Mouse (Mus musculus) C2C12 (cell line): ENCODE data around the gene Arfgap3. TPM values are rescaled to one million over a fixed set of nuclear protein-coding genes. Genes with fewer than 3 reads are reported as not detected.

ENCODE experiments used
- H3K27me3 ChIP-seq: one replicate; pipeline ENCODE4 v1.6.1; 2011; ENCODE audit not compliant: control insufficient read depth, insufficient read depth, insufficient read length
- H3K36me3 ChIP-seq: one replicate; pipeline ENCODE4 v1.6.1; 2011; ENCODE audit not compliant: control insufficient read depth, insufficient read depth
- H3K4me3 ChIP-seq: one replicate; pipeline ENCODE4 v1.5.1; 2011; ENCODE audit warnings: mild to moderate bottlenecking, control low read depth; ENCODE audit not compliant: poor library complexity, insufficient read depth, severe bottlenecking
- H3K79me2 ChIP-seq: one replicate; pipeline ENCODE4 v1.6.1; 2011; ENCODE audit not compliant: control insufficient read depth, insufficient read depth
- H3K79me3 ChIP-seq: one replicate; pipeline ENCODE4 v1.6.1; 2011; ENCODE audit warnings: low read depth, control low read depth
- H3ac ChIP-seq: one replicate; pipeline ENCODE3; 2011; ENCODE audit warnings: low read depth; ENCODE audit not compliant: control insufficient read depth, insufficient read length
- CEBPB ChIP-seq: IDR thresholded peaks from one replicate; pipeline ENCODE4 v1.6.1; 2011; ENCODE audit warnings: low read depth, mild to moderate bottlenecking, control low read depth, moderate library complexity
- CTCF ChIP-seq: IDR thresholded peaks from one replicate; pipeline ENCODE4 v1.5.1; 2011; ENCODE audit not compliant: control insufficient read depth, insufficient read depth, insufficient read length
- FOSL1 ChIP-seq: IDR thresholded peaks from one replicate; pipeline ENCODE4 v1.8.0; 2011; ENCODE audit warnings: mild to moderate bottlenecking, low read length; ENCODE audit not compliant: poor library complexity, insufficient read depth, severe bottlenecking
- MAX ChIP-seq: IDR thresholded peaks from one replicate; pipeline ENCODE4 v1.6.1; 2011; ENCODE audit warnings: mild to moderate bottlenecking, control low read depth
- MYOD1 ChIP-seq: IDR thresholded peaks from one replicate; pipeline ENCODE4 v1.6.1; 2011; ENCODE audit warnings: low read depth; ENCODE audit not compliant: control insufficient read depth, insufficient read length
- MYOG ChIP-seq: IDR thresholded peaks from one replicate; pipeline ENCODE4 v1.6.1; 2011; ENCODE audit not compliant: control insufficient read depth, insufficient read length; ENCODE audit errors: extremely low read depth
- USF1 ChIP-seq: IDR thresholded peaks from one replicate; pipeline ENCODE4 v1.6.1; 2011; ENCODE audit warnings: low read depth, mild to moderate bottlenecking, control low read depth, moderate library complexity
- polyA plus RNA-seq: library from polyadenylated mRNA; unstranded; fragments of >200 nt; fragmentation: generic; extraction: Trizol; gene quantifications from one replicate; pipeline ENCODE4 v1.2.1, GENCODE M21; 2012; ENCODE audit warnings: missing spikeins

The Arfgap3 gene
- polyA plus RNA-seq, 1 experiment, result 39.6 TPM

GRCm38 (mm10) chr15:83292261-83293056 is 57.6 kb downstream of the Arfgap3 start:
- TF ChIP-seq USF1, result no peak
- peak; percentile 22 for TF ChIP-seq CEBPB
- peak; percentile 91 for TF ChIP-seq MAX
- no peak for TF ChIP-seq MYOG
- no peak overlapping the region for H3K4me3 ChIP-seq
- no peaks in the 10 kb centered on the region for H3K36me3 ChIP-seq
- H3ac ChIP-seq, result peak overlapping the region; percentile 41
- no peaks in the 10 kb centered on the region for H3K79me2 ChIP-seq
- no peaks in the 10 kb centered on the region for H3K79me3 ChIP-seq
- no peaks in the 10 kb centered on the region for H3K27me3 ChIP-seq

DNA sequence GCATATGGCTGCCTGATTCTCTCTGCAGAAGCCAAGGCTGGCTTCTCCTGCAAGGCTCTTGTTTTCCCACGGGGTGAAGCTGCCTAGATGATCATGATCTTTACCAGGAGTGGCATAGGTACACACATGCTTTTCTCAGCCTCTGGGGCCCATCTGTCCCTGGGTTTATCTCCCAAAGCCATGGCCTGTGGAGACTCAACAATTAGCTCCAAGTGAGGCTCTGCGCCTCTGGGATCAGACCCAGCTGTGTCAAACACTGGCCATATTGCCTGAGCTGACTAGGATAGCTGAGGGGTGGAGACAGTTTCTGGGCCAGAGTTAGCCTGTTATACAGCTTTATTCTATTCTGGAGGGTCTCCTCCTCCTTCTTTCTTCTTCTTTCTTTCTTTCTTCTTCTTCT is 59.1 kb downstream of the Arfgap3 start:
- TF ChIP-seq FOSL1, result no peak
- TF ChIP-seq MAX, result no peak
- no peak for TF ChIP-seq MYOG
- no peak for TF ChIP-seq CEBPB
- no peak for TF ChIP-seq MYOD1
- no peak for TF ChIP-seq USF1
- TF ChIP-seq CTCF, result no peak
- no peaks in the 10 kb centered on the region for H3K36me3 ChIP-seq
- no peaks in the 10 kb centered on the region for H3K79me2 ChIP-seq
- H3K79me3 ChIP-seq, result no peaks in the 10 kb centered on the region
- no peak overlapping the region for H3ac ChIP-seq
- H3K27me3 ChIP-seq, result no peaks in the 10 kb centered on the region
- no peak overlapping the region for H3K4me3 ChIP-seq

- Histone ChIP-seq H3K4me3 (no peak overlapping the region), H3K79me2 (no peaks in the 10 kb centered on the region), H3K79me3 (no peaks in the 10 kb centered on the region), H3ac (no peak overlapping the region), H3K27me3 (no peaks in the 10 kb centered on the region), H3K36me3 (no peaks in the 10 kb centered on the region)
- TF ChIP-seq USF1 (no peak), CEBPB (no peak), CTCF (no peak), MYOD1 (no peak), MYOG (no peak), FOSL1 (no peak), MAX (no peak)
These were observed 65.2 kb downstream of the Arfgap3 start for GRCm38 (mm10) chr15:83284828-83285227.

DNA sequence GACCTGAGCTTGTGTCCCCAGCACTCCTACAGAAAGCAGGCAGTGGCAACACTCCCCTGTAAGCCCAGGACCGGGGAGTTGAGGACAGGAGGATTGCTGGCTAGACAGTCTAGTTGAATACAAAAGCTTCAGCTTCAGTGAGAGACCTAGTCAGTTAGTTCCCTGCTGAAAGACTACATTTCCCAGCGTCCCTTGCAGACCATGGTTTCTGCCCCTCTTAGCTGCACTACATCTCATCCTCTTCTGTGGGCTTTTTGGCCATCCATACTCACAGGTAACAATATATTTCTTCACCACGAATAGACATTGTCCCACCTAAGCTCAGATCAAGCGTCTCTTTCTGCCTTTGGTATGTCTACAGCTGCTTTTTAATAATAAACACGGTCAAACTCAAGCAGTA is 67.7 kb downstream of the Arfgap3 start:
- no peak overlapping the region for H3K4me3 ChIP-seq
- no peaks in the 10 kb centered on the region for H3K79me2 ChIP-seq
- TF ChIP-seq CEBPB (no peak), CTCF (no peak), USF1 (no peak), MAX (no peak), FOSL1 (no peak)
- no peaks in the 10 kb centered on the region for H3K27me3 ChIP-seq
- no peak overlapping the region for H3ac ChIP-seq
- no peaks in the 10 kb centered on the region for H3K79me3 ChIP-seq
- no peaks in the 10 kb centered on the region for H3K36me3 ChIP-seq

DNA sequence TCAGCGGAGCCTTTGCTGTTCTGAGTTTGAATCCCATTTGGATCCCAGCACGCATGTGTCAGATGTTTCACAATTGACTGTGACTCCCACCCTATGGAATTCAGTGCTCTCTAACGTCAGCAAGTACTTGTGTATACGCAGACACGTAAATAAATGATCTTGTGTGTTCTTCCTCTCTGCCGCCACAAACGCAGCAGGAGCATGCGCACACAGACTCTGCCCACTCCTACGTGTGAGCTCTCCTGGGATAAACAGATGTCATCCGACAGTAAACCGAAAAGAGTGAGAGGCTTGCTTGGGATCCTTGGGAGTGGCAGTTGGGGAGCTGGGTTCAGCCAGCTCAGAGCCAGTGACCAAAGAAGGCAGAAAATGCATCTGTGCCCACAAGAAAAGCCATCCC is 68.7 kb downstream of the Arfgap3 start:
- no peak overlapping the region for H3K4me3 ChIP-seq
- H3K36me3 ChIP-seq, result no peaks in the 10 kb centered on the region
- no peaks in the 10 kb centered on the region for H3K27me3 ChIP-seq
- TF ChIP-seq MYOG (no peak), CEBPB (peak; percentile 17), CTCF (no peak)
- no peaks in the 10 kb centered on the region for H3K79me2 ChIP-seq
- no peaks in the 10 kb centered on the region for H3K79me3 ChIP-seq
- no peak overlapping the region for H3ac ChIP-seq

DNA sequence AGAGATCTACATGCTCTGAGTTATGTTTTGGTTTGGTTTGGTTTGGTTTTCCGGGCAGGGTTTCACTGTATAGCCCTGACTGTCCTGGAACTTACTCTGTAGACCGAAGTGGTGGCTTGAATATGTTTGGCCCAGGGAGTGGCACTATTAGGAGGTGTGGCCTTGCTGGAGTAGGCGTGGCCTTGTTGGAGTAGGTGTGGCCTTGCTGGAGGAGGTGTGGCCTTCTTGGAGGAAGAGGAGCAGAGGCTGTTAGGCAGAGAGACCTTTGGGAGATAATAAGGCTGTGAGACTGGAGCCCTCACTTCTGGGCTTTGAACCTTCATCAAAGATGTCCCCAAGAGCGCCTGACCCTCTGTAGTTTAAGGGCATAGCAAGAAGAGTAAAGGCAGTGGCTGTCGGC is 71.5 kb downstream of the Arfgap3 start:
- Histone ChIP-seq H3K36me3 (no peaks in the 10 kb centered on the region), H3K79me3 (no peaks in the 10 kb centered on the region), H3K27me3 (no peaks in the 10 kb centered on the region), H3ac (no peak overlapping the region), H3K79me2 (no peaks in the 10 kb centered on the region), H3K4me3 (no peak overlapping the region)
- TF ChIP-seq CTCF (no peak), USF1 (no peak), MYOG (no peak), MYOD1 (no peak), FOSL1 (no peak), MAX (no peak)
